Mouse (Mus musculus) MEL (cell line): Measurements from ENCODE around the gene Pnpla1.

ENCODE experiments used
- CHD1 ChIP-seq: IDR thresholded peaks from 2 replicates; pipeline ENCODE4 v1.6.1; 2012; ENCODE audit warnings: low read depth, mild to moderate bottlenecking, inconsistent platforms, low read length, improper control_type of control experiment
- CTCF ChIP-seq, 3 experiments: IDR thresholded peaks in 2 of 3; conservative IDR thresholded peaks in 1 of 3; 2 replicates each; pipeline ENCODE4 v1.5.1; 2011 to 2012; ENCODE audit warnings: low read length in 3 of 3, low read depth in 2 of 3, mild to moderate bottlenecking in 2 of 3, improper control_type of control experiment in 1 of 3, inconsistent platforms in 1 of 3, mixed read lengths in 1 of 3, moderate library complexity in 1 of 3; ENCODE audit not compliant: control insufficient read depth in 1 of 3, insufficient read depth in 1 of 3, poor library complexity in 1 of 3, severe bottlenecking in 1 of 3
- ELF1 ChIP-seq: IDR thresholded peaks from 2 replicates; pipeline ENCODE4 v1.6.1; 2014; ENCODE audit warnings: low read depth, mild to moderate bottlenecking, inconsistent platforms, low read length, improper control_type of control experiment, moderate library complexity
- HCFC1 ChIP-seq: IDR thresholded peaks from 2 replicates; pipeline ENCODE4 v1.6.1; 2012; ENCODE audit warnings: low read depth, mild to moderate bottlenecking, inconsistent platforms, low read length, improper control_type of control experiment, moderate library complexity
- KAT2A ChIP-seq: conservative IDR thresholded peaks from 2 replicates; pipeline ENCODE4 v1.6.1; 2012; ENCODE audit warnings: low read depth, low read length, improper control_type of control experiment, inconsistent platforms
- POLR2A ChIP-seq, 2 experiments: IDR thresholded peaks; 2 replicates each; pipeline ENCODE4 v1.6.1; 2011 to 2012; ENCODE audit warnings: low read length in 2 of 2, mild to moderate bottlenecking in 2 of 2, control low read depth in 1 of 2, improper control_type of control experiment in 1 of 2, low read depth in 1 of 2, moderate library complexity in 1 of 2; ENCODE audit not compliant: control insufficient read depth in 1 of 2, insufficient read depth in 1 of 2, poor library complexity in 1 of 2
- POLR2AphosphoS2 ChIP-seq: IDR thresholded peaks from 2 replicates; pipeline ENCODE4 v1.6.1; 2011; ENCODE audit warnings: low read length, improper control_type of control experiment
- RCOR1 ChIP-seq: IDR thresholded peaks from 2 replicates; pipeline ENCODE4 v1.6.1; 2012; ENCODE audit warnings: low read depth, mild to moderate bottlenecking, inconsistent platforms, low read length, improper control_type of control experiment
- SMC3 ChIP-seq: IDR thresholded peaks from 2 replicates; pipeline ENCODE4 v1.6.1; 2011; ENCODE audit warnings: low read depth, low read length, improper control_type of control experiment
- ZC3H11A ChIP-seq: IDR thresholded peaks from 2 replicates; pipeline ENCODE4 v1.6.1; 2012; ENCODE audit warnings: low read depth, mild to moderate bottlenecking, inconsistent platforms, low read length, improper control_type of control experiment

- TF ChIP-seq RCOR1 (no peak), CTCF (IDR thresholded peaks at IDR 0.05 in 2 of 3, conservative IDR thresholded peaks at IDR 0.05 in 1 of 3; ENCODE audit: control insufficient read depth in 1 of 3, insufficient read depth in 1 of 3, low read depth in 2 of 3, low read length in 3 of 3, poor library complexity in 1 of 3, severe bottlenecking in 1 of 3) (no peak), POLR2A (IDR thresholded peaks at IDR 0.05; ENCODE audit: control insufficient read depth in 1 of 2, insufficient read depth in 1 of 2, low read depth in 1 of 2, low read length in 2 of 2, poor library complexity in 1 of 2) (no peak), SMC3 (no peak), KAT2A (no peak), CHD1 (no peak), ZC3H11A (no peak), ELF1 (no peak), POLR2AphosphoS2 (no peak), HCFC1 (no peak)
Measured at GRCm38 (mm10) chr17:28812345-28812744, 45.9 kb upstream of the Pnpla1 start.
